Mouse (Mus musculus) cortical plate, adult 2 months (tissue): ENCODE measurements at regions not wholly inside any gene's neighbourhood (a gene's known extent, or its start where the extent isn't known, plus 50 kb on each side); places are given as distances from the start of the nearest gene placed in this dataset.

ENCODE experiments used
- CTCF ChIP-seq: fragments of 200-500 bp; IDR thresholded peaks from 2 replicates; pipeline ENCODE4 v1.5.1; 2011; ENCODE audit warnings: mild to moderate bottlenecking, control low read depth, low read length; ENCODE audit not compliant: insufficient read depth; ENCODE audit errors: extremely low read depth
- POLR2A ChIP-seq: fragments of 200-500 bp; IDR thresholded peaks from 2 replicates; pipeline ENCODE4 v1.6.1; 2011; ENCODE audit warnings: mild to moderate bottlenecking, low read length, control low read depth; ENCODE audit not compliant: insufficient read depth; ENCODE audit errors: extremely low read depth

- no peak for TF ChIP-seq CTCF
- TF ChIP-seq POLR2A = no peak
Measured at GRCm38 (mm10) chr13:111361456-111361855, 106.6 kb downstream of the Actbl2 start.
